Mouse (Mus musculus): ENCODE measurements around the gene Eps8. TPM values are rescaled to one million over a fixed set of nuclear protein-coding genes. Genes with fewer than 3 reads are reported as not detected.

Eps8 gene
- polyA plus RNA-seq, 1 experiment = 16.0 TPM

DNA sequence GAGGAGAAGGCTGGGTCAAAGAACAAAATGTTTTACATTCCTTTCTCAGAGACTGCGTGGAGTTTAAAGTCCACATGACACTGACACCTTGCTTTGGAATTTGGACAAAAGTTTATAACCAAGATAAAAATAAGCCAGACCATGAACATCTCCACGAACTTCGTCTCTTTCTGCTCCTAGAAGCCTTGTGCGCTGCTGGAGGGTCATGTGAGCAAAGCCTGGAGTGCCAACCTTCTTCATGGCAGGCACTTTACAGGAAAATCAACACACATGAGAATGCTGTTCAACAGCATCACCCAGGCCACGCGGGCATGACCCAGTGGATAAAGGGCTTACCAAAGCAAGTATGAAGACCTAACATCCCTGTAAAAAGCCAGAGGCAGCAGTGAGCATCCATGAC is 85.6 kb downstream of the Eps8 start:
- WGBS = 52% methylated on average over 6 of the region's 6 CpGs

DNA sequence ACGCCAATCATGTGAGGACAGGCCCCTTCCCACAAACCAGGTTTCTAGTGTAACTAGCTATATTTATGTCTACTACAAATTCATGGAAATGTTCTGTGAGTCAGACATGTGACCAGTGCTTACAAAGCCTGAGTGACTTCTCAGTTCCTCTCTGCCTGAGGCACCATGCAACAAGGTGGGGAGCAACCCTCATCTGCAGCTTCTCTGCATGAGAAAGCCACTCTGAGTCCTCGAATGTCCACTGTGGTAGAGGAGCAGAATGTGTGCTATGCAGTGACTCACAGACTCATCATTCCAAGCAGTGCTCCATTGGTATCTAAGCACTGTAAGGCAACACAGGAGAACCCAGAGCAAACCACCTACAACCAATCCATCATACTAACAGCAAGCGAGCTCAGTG is 88.8 kb downstream of the Eps8 start:
- 83% methylated on average over 3 of the region's 3 CpGs for WGBS
- no peak overlapping the region for H3K4me3 ChIP-seq (replicated peaks; ENCODE audit: extremely low read depth, low read depth, low read length)
- DNase-seq = no peak
- TF ChIP-seq POLR2A (IDR thresholded peaks at IDR 0.05; ENCODE audit: borderline replicate concordance, extremely low read depth, low read depth, low read length) = no peak
- no peak for TF ChIP-seq CTCF (IDR thresholded peaks at IDR 0.05; ENCODE audit: insufficient read depth, low read length)
- H3K4me1 ChIP-seq (ENCODE audit: control insufficient read depth, insufficient read depth, low read length) = peaks cover 4% of the 10 kb centered on the region; the same call in 1 of the 2 replicates

More for the DNA sequence above, 85.6 kb downstream of the Eps8 start:
- Histone ChIP-seq H3K4me3 (replicated peaks; ENCODE audit: extremely low read depth, low read depth, low read length) (no peak overlapping the region), H3K4me1 (ENCODE audit: control insufficient read depth, insufficient read depth, low read length) (0 out of 2 replicates have a peak, but pooled peaks cover 2% of the 10 kb centered on the region)
- DNase-seq = no peak
- TF ChIP-seq POLR2A (IDR thresholded peaks at IDR 0.05; ENCODE audit: borderline replicate concordance, extremely low read depth, low read depth, low read length) (no peak), CTCF (IDR thresholded peaks at IDR 0.05; ENCODE audit: insufficient read depth, low read length) (no peak)

DNA sequence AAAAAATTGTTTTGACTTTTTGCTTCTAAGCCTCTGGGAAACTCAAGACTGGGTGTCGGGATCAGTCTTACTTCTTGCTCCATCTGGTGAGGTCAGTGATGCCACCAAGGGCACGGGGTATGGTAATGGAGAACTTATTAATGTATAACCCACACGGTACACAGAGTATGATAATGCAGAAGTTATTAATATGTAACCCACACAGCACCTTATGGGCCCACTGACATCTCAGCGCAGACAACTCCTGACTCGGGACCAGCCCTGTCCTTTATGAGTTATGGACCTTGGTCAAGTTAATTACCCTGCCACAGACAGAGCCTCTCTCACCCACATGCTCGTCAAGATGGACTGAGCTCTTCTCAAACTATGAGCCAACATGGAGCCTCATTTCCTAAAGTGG is 89.2 kb downstream of the Eps8 start:
- Histone ChIP-seq H3K4me3 (replicated peaks; ENCODE audit: extremely low read depth, low read depth, low read length) (no peak overlapping the region), H3K4me1 (ENCODE audit: control insufficient read depth, insufficient read depth, low read length) (peaks cover 7% of the 10 kb centered on the region)
- DNase-seq = no peak
- TF ChIP-seq CTCF (IDR thresholded peaks at IDR 0.05; ENCODE audit: insufficient read depth, low read length) = no peak
- no peak for TF ChIP-seq POLR2A (IDR thresholded peaks at IDR 0.05; ENCODE audit: borderline replicate concordance, extremely low read depth, low read depth, low read length)
- 84% methylated on average over 6 of the region's 6 CpGs for WGBS

DNA sequence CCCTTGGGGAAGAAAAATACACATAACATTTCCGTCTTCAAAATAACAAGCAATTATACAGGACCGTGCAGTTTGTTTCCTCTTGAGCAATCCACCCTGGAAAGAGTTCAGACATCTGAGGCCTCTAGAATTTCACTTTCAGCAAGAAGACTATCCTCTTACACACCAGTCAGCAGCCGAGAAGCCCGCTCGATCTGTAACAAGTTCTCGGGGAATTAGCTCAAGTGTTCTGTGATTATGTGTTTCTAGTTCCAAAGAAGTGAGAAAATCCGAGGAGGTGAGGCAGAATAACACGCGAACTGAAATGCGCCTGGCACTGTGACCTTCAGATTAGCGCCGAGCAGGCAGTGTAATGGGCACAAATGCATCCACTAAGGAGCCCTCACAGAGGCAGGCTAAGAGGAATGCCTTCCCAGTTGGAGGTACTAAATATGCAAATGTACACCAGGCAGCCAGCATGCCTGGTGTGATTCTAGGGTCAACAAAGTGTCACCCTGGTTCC is 94.3 kb downstream of the Eps8 start:
- no peak for TF ChIP-seq POLR2A (IDR thresholded peaks at IDR 0.05; ENCODE audit: borderline replicate concordance, extremely low read depth, low read depth, low read length)
- TF ChIP-seq CTCF (IDR thresholded peaks at IDR 0.05; ENCODE audit: insufficient read depth, low read length) = no peak
- peaks cover 16% of the 10 kb centered on the region for H3K4me1 ChIP-seq (ENCODE audit: control insufficient read depth, insufficient read depth, low read length)
- 30% methylated on average over 12 of the region's 12 CpGs for WGBS
- DNase-seq = peak; percentile 37
- peak overlapping the region; percentile 12 for H3K4me3 ChIP-seq (replicated peaks; ENCODE audit: extremely low read depth, low read depth, low read length)

DNA sequence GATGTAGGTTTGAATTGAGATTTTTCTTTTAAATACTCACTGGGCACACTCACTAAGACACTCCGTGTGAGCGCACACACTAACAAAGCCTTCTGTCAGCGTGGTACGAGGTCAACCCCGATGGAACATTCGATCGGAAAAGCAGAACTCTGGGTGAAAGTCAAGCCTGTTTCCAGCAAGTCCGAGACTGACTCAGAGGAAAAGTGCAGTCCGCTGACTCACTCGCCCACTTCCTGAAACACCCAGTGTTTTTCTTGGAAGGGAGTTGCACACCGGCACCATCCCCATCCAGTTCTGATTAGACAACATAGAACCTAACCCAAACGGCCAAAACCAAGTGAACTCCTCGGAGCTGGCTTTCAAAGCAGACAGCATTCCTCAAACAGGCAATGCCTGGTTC is 95.8 kb downstream of the Eps8 start:
- peak; percentile 51 for DNase-seq

DNA sequence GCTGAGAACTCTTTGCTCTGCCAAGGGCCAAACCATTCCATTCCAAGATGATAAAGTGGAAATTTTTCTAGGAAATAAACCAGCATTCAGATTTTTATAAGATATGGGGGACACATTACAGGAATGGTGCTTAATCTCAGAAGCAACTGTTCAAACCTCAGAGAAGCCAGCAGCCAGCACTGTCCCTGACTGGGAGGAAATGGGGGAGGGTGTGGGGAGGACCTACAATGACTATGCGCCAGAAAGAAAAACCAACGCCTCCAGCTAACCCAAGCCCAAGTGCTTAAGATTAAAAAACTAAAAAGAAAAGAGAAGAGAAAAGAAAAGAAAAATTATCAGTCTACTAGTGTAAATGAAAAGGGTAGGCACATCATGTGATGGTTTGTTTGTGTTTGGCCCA is 97.0 kb downstream of the Eps8 start:
- 22% methylated on average over 2 of the region's 2 CpGs for WGBS
- Histone ChIP-seq H3K4me1 (ENCODE audit: control insufficient read depth, insufficient read depth, low read length) (peaks cover 16% of the 10 kb centered on the region), H3K4me3 (replicated peaks; ENCODE audit: extremely low read depth, low read depth, low read length) (no peak overlapping the region)
- TF ChIP-seq POLR2A (IDR thresholded peaks at IDR 0.05; ENCODE audit: borderline replicate concordance, extremely low read depth, low read depth, low read length) (no peak), CTCF (IDR thresholded peaks at IDR 0.05; ENCODE audit: insufficient read depth, low read length) (no peak)
- no peak for DNase-seq

More for the DNA sequence above, 95.8 kb downstream of the Eps8 start:
- WGBS = 14% methylated on average over 13 of the region's 13 CpGs
- Histone ChIP-seq H3K4me3 (replicated peaks; ENCODE audit: extremely low read depth, low read depth, low read length) (no peak overlapping the region), H3K4me1 (ENCODE audit: control insufficient read depth, insufficient read depth, low read length) (peaks cover 16% of the 10 kb centered on the region)
- TF ChIP-seq CTCF (IDR thresholded peaks at IDR 0.05; ENCODE audit: insufficient read depth, low read length) (no peak), POLR2A (IDR thresholded peaks at IDR 0.05; ENCODE audit: borderline replicate concordance, extremely low read depth, low read depth, low read length) (no peak)

DNA sequence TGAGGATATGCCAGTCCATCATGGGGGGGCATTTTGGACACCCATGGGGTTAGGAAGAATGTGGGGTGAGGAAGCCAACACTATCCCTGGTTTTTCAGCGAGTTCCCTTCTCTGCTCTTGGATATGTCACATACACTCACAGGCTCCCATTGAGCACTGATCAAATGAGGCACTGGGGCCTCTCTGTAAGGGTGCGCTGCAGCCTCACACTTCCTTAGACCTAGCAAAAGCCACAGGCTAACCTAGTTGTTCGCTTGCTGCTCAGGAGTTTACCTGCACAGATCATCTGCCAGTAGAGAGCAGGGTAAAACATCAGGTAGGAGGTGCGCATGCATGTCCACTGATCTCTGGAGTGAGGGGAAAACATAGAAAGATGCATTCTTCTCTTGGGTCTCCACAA is 97.5 kb downstream of the Eps8 start:
- Histone ChIP-seq H3K4me3 (replicated peaks; ENCODE audit: extremely low read depth, low read depth, low read length) (no peak overlapping the region), H3K4me1 (ENCODE audit: control insufficient read depth, insufficient read depth, low read length) (peaks cover 16% of the 10 kb centered on the region)
- DNase-seq = no peak
- no peak for TF ChIP-seq POLR2A (IDR thresholded peaks at IDR 0.05; ENCODE audit: borderline replicate concordance, extremely low read depth, low read depth, low read length)
- TF ChIP-seq CTCF (IDR thresholded peaks at IDR 0.05; ENCODE audit: insufficient read depth, low read length) = no peak
- 80% methylated on average over 4 of the region's 4 CpGs for WGBS

DNA sequence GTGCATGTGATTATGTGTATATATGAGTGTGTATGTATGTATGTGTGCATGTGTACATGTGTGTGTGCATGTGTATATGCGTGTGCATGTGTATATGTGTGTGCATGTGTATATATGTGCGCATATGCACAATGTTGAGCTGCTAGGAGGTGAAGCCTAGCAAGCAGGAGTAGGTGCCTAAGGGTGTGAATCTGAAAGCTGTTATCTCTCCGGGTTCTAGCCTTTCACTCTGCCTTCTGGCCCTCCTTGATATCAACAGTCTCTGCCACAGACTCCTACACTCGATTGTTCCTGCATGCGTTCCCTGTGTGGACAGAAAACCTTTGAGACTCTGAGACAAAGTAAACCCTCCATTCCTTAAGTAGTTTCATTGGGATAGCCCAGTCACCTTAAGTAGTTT is 98.0 kb downstream of the Eps8 start:
- 89% methylated on average over 5 of the region's 5 CpGs for WGBS
- H3K4me3 ChIP-seq (replicated peaks; ENCODE audit: extremely low read depth, low read depth, low read length) = no peak overlapping the region
- peaks cover 16% of the 10 kb centered on the region for H3K4me1 ChIP-seq (ENCODE audit: control insufficient read depth, insufficient read depth, low read length)
- no peak for TF ChIP-seq CTCF (IDR thresholded peaks at IDR 0.05; ENCODE audit: insufficient read depth, low read length)
- TF ChIP-seq POLR2A (IDR thresholded peaks at IDR 0.05; ENCODE audit: borderline replicate concordance, extremely low read depth, low read depth, low read length) = no peak
- no peak for DNase-seq

DNA sequence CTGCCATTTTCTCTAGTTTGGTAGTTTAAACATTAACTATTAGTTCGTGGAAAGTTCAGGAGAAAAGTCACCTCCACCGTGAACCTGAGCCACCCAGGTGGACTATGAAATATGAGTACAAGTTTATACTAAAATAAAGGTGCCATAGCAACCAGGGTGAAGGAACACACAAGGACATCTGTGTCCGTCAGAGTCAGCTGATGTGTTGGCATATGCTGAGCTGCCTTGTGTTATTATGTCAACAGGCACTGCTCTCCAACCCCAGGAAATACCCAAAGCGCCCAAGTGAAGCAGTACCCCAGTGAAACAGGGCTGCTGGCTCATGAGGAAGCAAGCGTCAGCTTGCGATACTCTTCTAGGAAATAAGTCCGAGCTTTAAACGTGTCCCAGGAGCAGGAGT is 104.5 kb downstream of the Eps8 start:
- Histone ChIP-seq H3K4me1 (ENCODE audit: control insufficient read depth, insufficient read depth, low read length) (peaks cover 3% of the 10 kb centered on the region), H3K4me3 (replicated peaks; ENCODE audit: extremely low read depth, low read depth, low read length) (no peak overlapping the region)
- WGBS = 51% methylated on average over 8 of the region's 8 CpGs
- DNase-seq = no peak
- TF ChIP-seq POLR2A (IDR thresholded peaks at IDR 0.05; ENCODE audit: borderline replicate concordance, extremely low read depth, low read depth, low read length) (no peak), CTCF (IDR thresholded peaks at IDR 0.05; ENCODE audit: insufficient read depth, low read length) (no peak)

DNA sequence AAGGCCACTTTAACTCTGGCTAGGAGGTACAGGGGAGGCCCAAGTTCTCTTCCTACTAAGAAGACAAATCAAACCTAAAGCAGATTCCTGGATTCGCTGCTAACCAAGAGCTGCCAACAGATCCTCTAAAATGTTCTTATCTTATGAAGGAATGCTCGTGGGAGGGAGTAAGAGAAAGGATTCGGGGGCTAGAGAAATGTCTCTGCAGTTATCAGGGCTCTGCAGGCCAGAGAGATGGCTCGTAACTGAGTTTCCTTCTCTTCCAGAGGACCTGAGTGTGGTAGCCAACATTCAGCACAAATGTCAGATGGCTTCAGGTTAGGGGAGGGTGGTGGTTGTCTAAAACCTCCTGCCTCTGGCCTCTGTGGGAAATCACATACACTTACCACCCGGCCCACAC is 106.1 kb downstream of the Eps8 start:
- 72% methylated on average over 5 of the region's 5 CpGs for WGBS
- peaks cover 3% of the 10 kb centered on the region for H3K4me1 ChIP-seq (ENCODE audit: control insufficient read depth, insufficient read depth, low read length)
- TF ChIP-seq CTCF (IDR thresholded peaks at IDR 0.05; ENCODE audit: insufficient read depth, low read length) (no peak), POLR2A (IDR thresholded peaks at IDR 0.05; ENCODE audit: borderline replicate concordance, extremely low read depth, low read depth, low read length) (no peak)
- H3K4me3 ChIP-seq (replicated peaks; ENCODE audit: extremely low read depth, low read depth, low read length) = no peak overlapping the region
- no peak for DNase-seq

Measured in lung, adult 2 months (tissue).